8 mouse cellular contexts compared by ENCODE assay signal in the genomic region with DNA sequence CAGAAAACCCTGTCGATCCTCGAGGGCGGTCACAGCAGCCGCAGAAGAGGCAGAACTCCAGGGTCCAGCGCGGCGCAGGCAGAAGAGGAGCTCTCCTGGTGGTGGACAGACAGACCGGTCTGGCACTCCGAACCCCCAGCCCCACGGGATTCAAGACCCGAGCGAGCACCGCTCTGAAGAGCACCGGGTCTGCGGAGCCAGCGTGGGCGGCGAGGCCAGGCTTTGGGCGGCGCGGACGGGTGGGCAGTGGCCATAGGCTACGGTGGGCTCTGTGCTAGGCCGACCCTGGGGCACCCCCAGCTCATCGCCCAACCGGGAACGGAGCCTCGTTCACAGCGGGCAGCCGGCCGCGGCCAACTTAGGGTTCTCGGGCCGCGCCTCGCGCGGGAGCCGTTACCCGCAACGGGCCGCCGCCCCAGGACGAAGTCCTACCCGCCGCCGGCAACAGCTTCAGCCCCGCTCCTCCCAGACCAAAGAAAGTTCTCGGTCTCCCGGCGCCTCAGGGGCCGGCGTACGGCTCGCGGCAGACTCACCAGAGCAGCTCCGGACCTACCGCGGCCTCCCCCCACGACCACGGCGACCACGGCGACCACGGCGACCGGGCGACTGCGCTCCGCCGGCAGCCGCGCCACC. TPM values are rescaled to one million over a fixed set of nuclear protein-coding genes. Genes with fewer than 3 reads are reported as not detected.
A peak's percentile ranks its signal among the peaks of the same experiment; 100 is the strongest.
DNase-seq lines count a peak whose midpoint lies in the region; ATAC-seq and TF ChIP-seq lines count a peak whose summit lies in the region.

No protein-coding gene starts in this region.

- peak overlapping the region; percentile 83 for H3K4me3 ChIP-seq in ES-Bruce4 (ENCODE audit: low read depth, low read length)
- H3K4me3 ChIP-seq in cortical plate, adult 2 months (ENCODE audit: insufficient read depth, low read length), result peak overlapping the region; percentile 49
- H3K4me3 ChIP-seq in liver, embryonic 15.5 days (replicated peaks), result peak overlapping the region; percentile 100

- no peak for TF ChIP-seq EP300 in ES-Bruce4 (IDR thresholded peaks at IDR 0.05; ENCODE audit: insufficient read depth, low read depth, low read length)

- no peaks in the 10 kb centered on the region for H3K4me1 ChIP-seq in ES-Bruce4 (ENCODE audit: control insufficient read depth, insufficient read depth, low read length)
- peaks cover 3% of the 10 kb centered on the region; the same call in 1 of the 2 replicates for H3K4me1 ChIP-seq in cortical plate, adult 2 months (ENCODE audit: control insufficient read depth, insufficient read depth, low read length)
- H3K4me1 ChIP-seq in liver, embryonic 15.5 days (replicated peaks), result peaks cover 39% of the 10 kb centered on the region

- peak overlapping the region; percentile 81 for H3K9ac ChIP-seq in ES-Bruce4 (ENCODE audit: low read depth, poor library complexity, severe bottlenecking)
- peak overlapping the region; percentile 100 for H3K9ac ChIP-seq in liver, embryonic 15.5 days

- TF ChIP-seq POLR2A in ES-Bruce4 (IDR thresholded peaks at IDR 0.05; ENCODE audit: insufficient read depth, low read length), result no peak
- no peak for TF ChIP-seq POLR2A in cortical plate, adult 2 months (IDR thresholded peaks at IDR 0.05; ENCODE audit: extremely low read depth, insufficient read depth, low read length)

- DNase-seq in kidney, adult 18-20 months, result peak; percentile 37
- no peak for DNase-seq in kidney, postnatal 10 days
- DNase-seq in heart, postnatal 4 days, result peak; percentile 53
- DNase-seq in splenic B cell, adult 2 months (ENCODE audit: low read depth, low spot score), result peak; percentile 33
- no peak for DNase-seq in frontal cortex, postnatal 25 days (ENCODE audit: low spot score in 2 of 2)

- peak overlapping the region; percentile 78 for H3K4me2 ChIP-seq in liver, embryonic 15.5 days

- under 1% methylated on average over 73 of the region's 73 CpGs for WGBS in liver, embryonic 15.5 days (ENCODE audit: insufficient replicate concordance)

- peak; percentile 71 for ATAC-seq in liver, embryonic 15.5 days (ENCODE audit: insufficient read depth)

- H3K27ac ChIP-seq in ES-Bruce4 (ENCODE audit: insufficient read depth, low read length), result no peak overlapping the region
- no peak overlapping the region for H3K27ac ChIP-seq in cortical plate, adult 2 months (ENCODE audit: insufficient read depth, low read length)
- peak overlapping the region; percentile 96 for H3K27ac ChIP-seq in liver, embryonic 15.5 days (replicated peaks)

- TF ChIP-seq CTCF in ES-Bruce4 (IDR thresholded peaks at IDR 0.05; ENCODE audit: low read depth, low read length), result no peak
- TF ChIP-seq CTCF in cortical plate, adult 2 months (IDR thresholded peaks at IDR 0.05; ENCODE audit: extremely low read depth, insufficient read depth, low read length), result no peak

- no peaks in the 10 kb centered on the region for H3K9me3 ChIP-seq in ES-Bruce4 (replicated peaks; ENCODE audit: control insufficient read depth, insufficient read depth, low read length, poor library complexity, severe bottlenecking)
- H3K9me3 ChIP-seq in liver, embryonic 15.5 days (replicated peaks), result no peaks in the 10 kb centered on the region

- no peaks in the 10 kb centered on the region for H3K36me3 ChIP-seq in ES-Bruce4 (ENCODE audit: control insufficient read depth, insufficient read depth, low read length, poor library complexity, severe bottlenecking)
- H3K36me3 ChIP-seq in liver, embryonic 15.5 days (replicated peaks), result peaks cover 15% of the 10 kb centered on the region
- H3K36me3 ChIP-seq in splenic B cell, adult 2 months (ENCODE audit: control insufficient read depth, insufficient read depth, low read length, poor library complexity, severe bottlenecking), result no peaks in the 10 kb centered on the region

- H3K27me3 ChIP-seq in ES-Bruce4 (ENCODE audit: control insufficient read depth, insufficient read depth, low read length, poor library complexity, severe bottlenecking), result no peaks in the 10 kb centered on the region
- no peaks in the 10 kb centered on the region for H3K27me3 ChIP-seq in liver, embryonic 15.5 days
- H3K27me3 ChIP-seq in splenic B cell, adult 2 months (ENCODE audit: control insufficient read depth, insufficient read depth, low read length, poor library complexity, severe bottlenecking), result no peaks in the 10 kb centered on the region

RNA-seq across cellular contexts. Expression of a gene that starts 0.4 kb away (rescaled TPM):
- polyA plus RNA-seq in ES-Bruce4 (2011; ENCODE audit: insufficient read depth, insufficient read length, low read depth, missing spikeins), result 8.2 and 9.5 TPM in 2 replicates
- 7.9 and 8.5 TPM in 2 replicates for polyA plus RNA-seq in cortical plate, adult 2 months (2012; rRNA removed)
- 10 to 100 TPM; 62.4 to 65.1 TPM for total RNA-seq in heart, postnatal 4 days (2021)
- 55.0 and 56.9 TPM in 2 replicates for polyA plus RNA-seq in liver, embryonic 15.5 days (2015; fragmentation: Nextera tagmentation; extraction: Ambion mirVana)

Comparison
In these comparisons a context has a peak if more than half of its experiments do, and no peak if none do; other contexts are left out.
1. DNase-seq: peak in kidney, adult 18-20 months (single experiment), heart, postnatal 4 days (single experiment) and splenic B cell, adult 2 months (single experiment); none in kidney, postnatal 10 days (single experiment) and frontal cortex, postnatal 25 days (0 of 2).
2. H3K4me3 ChIP-seq: peak in every context shown above with its lines; median percentile 100 in liver, embryonic 15.5 days; 83 in ES-Bruce4; 49 in cortical plate, adult 2 months.